Mouse (Mus musculus) thymus, adult 2 months (tissue): ENCODE results near the gene Vamp2.

Experiments used
- CTCF ChIP-seq: fragments of 200-500 bp; IDR thresholded peaks from 2 replicates; pipeline ENCODE4 v1.5.1; 2012; ENCODE audit warnings: mild to moderate bottlenecking, control low read depth, low read length, moderate library complexity, borderline replicate concordance; ENCODE audit not compliant: control insufficient read depth, poor library complexity, insufficient read depth; ENCODE audit errors: extremely low read depth
- POLR2A ChIP-seq: fragments of 200-500 bp; IDR thresholded peaks from 2 replicates; pipeline ENCODE4 v1.6.1; 2012; ENCODE audit warnings: mild to moderate bottlenecking, low read length, control low read depth, moderate library complexity; ENCODE audit not compliant: control insufficient read depth, poor library complexity, insufficient read depth; ENCODE audit errors: extremely low read depth

GRCm38 (mm10) chr11:69078041-69078440, 10.2 kb upstream of the Vamp2 start:
- no peak for TF ChIP-seq POLR2A
- TF ChIP-seq CTCF = no peak
